Mouse (Mus musculus): ENCODE measurements around the gene Gm9112.
"Not testable (repeated sequence)": the region's sequence is repeated elsewhere in the genome, so short reads cannot be mapped to it uniquely, and the experiment has no call there.

DNA sequence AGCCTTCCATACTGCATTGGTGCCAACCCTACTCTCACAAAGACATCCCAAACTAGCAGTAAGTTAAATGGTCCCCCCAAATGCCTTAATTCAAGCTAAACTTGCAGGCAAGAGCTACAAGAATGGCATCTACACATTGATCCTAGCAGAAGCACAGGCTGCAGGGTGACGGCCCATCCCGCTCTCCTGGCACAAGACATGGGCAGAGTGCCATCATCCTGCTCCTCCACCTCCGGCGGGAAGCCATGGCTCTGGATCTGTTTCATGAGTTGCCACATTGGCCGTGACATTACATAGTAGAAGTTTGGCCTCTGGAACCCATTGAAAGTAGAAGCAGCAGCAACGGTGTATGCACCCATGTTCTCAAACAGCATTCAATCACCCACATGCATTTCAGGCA is 16.8 kb upstream of the Gm9112 start:
- not testable (repeated sequence) for TF ChIP-seq EP300, CTCF (IDR thresholded peaks at IDR 0.05; ENCODE audit: low read depth)
